Mouse (Mus musculus) CD8-positive naive resting alpha-beta T cell, adult 57 days (primary cell): ENCODE data around the gene Spsb3. TPM values are rescaled to one million over a fixed set of nuclear protein-coding genes. Genes with fewer than 3 reads are reported as not detected.

ENCODE experiments used
- total RNA-seq: library from RNA; stranded (reverse); gene quantifications from one replicate; pipeline ENCODE4 v1.2.4, GENCODE M21; 2023

Gene Spsb3
- 28.9 TPM for total RNA-seq

GRCm38 (mm10) chr17:24886134-24886931, at the start of gene Spsb3, which contains the start of gene Nubp2:
TSS of gene Spsb3 (plus strand) at chr17:24886643.
TSS of gene Nubp2 (minus strand) at chr17:24886349.

DNA sequence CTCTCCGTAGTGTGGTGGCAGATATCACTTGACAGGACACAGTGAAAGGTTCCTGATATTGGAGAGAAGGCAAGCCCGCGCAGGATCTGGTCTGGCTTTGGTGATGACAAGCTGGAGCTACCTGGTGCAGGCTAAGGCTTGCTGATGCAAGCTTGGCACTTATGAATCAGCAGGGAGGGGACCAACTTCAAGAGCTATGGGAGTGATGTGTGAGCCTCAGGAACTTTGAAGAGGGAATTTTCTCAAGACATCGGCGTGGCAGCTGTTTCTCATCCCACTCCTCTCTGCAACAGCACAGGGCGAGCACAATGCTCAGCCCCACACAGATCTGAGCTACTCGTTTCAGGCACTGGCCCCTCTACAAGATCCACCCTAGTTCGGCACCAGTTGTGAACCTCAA, 46.6 kb upstream of the Spsb3 start, which contains the start of gene Hagh:
Hagh (plus strand) TSS at position 302 of the 400 bp plus-strand sequence.

DNA sequence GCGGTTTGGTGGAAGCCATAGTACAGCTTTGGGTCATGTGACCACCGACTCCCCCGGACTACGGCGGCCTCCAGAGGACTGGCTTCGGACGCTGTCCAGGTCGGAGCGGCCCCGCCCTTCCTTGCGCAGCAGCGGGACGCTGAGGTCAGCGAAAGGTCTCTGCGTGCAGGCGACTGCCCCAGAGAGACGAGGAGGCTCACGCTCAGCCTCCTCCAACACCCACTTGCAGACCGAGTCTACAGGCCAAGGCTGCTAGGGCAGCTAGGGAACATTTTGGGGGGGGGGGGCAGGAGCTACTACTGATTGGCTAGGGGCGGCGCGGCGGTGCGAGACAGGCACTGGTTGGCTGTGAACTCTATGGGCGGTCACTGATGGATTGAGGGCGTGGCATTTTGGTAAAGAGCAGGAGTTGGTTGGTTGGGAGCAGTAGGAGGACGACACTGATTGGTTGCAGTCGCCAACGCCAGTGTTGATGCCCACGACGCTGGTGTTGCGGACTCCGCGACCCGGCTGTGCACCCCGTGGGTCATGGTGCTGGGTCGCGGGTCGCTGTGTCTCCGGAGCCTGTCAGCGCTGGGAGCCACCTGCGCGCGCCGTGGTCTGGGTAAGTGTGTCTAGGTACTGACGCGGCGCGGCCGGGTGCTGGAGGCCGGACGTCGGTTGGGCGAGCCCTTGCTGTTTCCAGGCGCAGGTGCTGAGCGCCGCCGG, 36.2 kb upstream of the Spsb3 start, which contains the start of gene Fahd1:
Fahd1 (minus strand) TSS at position 300 of the 708 bp plus-strand sequence.

DNA sequence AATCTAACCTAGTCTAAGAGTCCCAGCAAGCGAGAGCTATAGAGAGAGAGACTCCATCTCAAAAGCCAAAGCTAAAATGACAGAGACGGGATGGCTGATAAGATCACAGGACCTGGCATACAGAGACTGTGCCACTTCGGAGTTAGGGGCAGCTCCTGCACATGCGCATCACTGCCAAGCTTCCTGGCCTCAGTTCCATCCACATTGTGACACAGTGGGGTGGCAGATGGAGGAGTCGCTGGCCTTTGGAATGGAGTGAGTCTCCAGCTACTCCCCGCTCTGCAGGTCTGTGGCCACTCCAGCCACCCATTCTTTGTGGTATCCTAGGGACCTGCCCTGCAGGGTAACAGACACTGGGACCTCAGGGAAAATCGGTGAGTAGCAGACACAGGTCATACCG, 20.7 kb upstream of the Spsb3 start, which contains the start of gene Igfals:
Igfals (plus strand) TSS at position 222 of the 400 bp plus-strand sequence.

DNA sequence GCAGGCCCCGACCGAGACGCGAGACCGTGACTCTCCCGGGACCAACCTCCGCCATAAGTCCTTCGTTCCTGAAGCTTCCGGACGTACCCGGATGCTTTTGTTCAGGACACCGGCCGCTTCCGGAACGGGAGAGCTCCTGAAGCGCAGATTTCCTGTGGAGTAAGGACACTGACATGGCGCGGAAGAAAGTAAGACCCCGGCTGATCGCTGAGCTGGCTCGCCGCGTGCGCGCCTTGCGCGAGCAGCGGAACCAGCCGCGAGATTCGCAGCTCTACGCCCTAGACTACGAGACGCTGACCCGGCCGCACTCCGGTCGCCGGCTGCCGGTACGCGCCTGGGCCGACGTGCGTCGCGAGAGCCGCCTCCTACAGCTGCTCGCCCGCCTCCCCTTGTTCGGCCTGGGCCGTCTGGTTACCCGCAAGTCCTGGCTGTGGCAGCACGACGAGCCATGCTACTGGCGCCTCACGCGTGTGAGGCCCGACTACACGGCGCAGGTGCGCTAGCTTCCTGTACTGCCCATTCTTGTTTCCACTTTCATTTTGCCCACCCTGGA, 8.6 kb downstream of the Spsb3 start, which contains the start of the genes Eme2 and Mrps34:
Eme2 (minus strand) TSS at position 93 of the 553 bp plus-strand sequence.
Mrps34 (plus strand) TSS at position 122 of the 553 bp plus-strand sequence.

DNA sequence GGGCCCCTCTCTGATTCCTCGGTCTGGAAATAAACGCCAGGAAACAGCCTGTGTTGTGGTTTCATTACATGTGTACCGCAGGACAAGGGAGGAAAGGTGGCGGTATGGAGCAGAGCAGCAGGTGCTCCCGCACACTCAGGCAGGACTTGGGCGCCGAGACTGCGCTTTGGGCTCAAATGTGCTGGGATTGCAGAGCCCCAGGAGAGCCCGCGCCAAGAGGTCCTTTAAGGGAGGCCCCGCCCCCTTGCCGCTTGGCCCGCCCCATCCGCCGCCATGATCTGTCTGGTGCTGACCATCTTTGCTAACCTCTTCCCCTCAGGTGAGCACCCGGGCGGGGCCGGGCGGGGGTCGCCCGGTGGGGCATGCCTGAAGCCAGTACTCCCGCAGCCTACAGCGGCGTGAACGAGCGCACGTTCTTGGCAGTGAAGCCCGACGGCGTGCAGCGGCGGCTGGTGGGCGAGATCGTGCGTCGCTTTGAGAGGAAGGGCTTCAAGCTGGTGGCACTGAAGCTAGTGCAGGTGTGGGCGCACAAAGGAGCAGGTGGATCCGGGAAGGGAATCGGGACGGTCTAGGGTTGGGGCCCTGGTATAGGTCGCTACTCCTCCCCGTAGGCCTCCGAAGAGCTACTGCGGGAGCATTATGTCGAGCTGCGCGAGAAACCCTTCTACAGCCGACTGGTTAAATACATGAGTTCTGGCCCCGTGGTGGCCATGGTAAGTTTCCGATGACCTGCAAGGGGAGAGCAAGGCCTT, 10.0 kb downstream of the Spsb3 start, which contains the start of gene Nme3:
Nme3 (plus strand) TSS at position 260 of the 752 bp plus-strand sequence.

DNA sequence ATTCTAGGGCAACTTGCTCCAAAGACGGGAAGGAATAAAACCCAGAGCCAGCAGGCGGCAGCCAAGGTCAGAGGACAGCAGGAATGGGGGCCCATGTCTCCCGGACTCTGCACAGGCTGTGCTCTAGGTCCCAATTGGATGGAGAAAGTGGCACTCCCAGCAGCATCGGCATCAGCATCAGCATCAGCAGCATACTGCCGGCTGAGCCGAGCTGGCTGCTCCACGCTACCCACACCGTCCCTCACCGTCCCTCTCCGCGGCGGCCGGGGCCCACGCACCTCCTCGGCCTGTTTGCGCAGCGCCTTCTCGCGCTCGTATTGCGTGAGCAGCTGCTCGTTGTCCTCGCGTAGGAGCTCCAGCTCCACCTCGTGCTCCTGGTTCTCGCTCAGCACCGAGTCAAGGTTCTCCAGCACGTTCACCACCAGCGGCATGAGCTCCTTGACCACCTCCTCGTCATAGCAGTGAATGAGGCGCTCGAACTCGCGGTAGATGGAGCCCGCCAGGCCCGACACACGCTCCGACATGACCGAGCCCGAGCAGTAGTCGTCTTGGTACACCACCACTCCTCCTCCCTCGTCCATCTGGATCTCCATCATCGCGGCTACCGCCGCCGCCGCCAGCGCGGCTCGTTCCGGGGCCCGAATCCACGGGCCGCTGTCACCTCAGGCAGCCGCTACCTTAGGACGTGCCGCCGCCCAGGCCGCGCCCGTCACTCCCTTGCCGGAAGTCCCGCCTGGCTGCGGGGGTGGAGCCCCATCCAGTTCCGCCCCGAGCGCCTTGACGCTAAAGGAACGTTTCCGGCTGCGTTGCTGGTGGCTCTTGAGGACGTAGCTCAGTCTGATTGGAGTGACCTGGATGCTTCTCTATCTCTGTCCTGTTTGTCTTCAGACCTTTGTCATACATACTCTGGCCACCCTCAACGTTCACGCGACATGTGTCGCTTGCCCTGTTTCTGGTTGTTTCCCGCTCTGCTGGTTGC, 50.1 kb downstream of the Spsb3 start, which contains the start of gene Mapk8ip3:
Mapk8ip3 (minus strand) TSS at position 719 of the 979 bp plus-strand sequence.

Other genes starting within 250 kb of the Spsb3 start
- gene Slc9a3r2, start 236.3 kb upstream of the Spsb3 start, total RNA-seq: not detected
- not detected for gene Npw, start 228.2 kb upstream of the Spsb3 start, total RNA-seq
- gene Zfp598, start 217.0 kb upstream of the Spsb3 start, total RNA-seq: 62.1 TPM
- not detected for gene Syngr3, start 196.7 kb upstream of the Spsb3 start, total RNA-seq
- gene Gfer, start 190.5 kb upstream of the Spsb3 start, total RNA-seq: 12.7 TPM
- 2.0 TPM for gene Noxo1, start 190.4 kb upstream of the Spsb3 start, total RNA-seq
- gene Tbl3, start 179.0 kb upstream of the Spsb3 start, total RNA-seq: 26.6 TPM
- not detected for gene Rnf151, start 168.6 kb upstream of the Spsb3 start, total RNA-seq
- gene Rps2, start 168.5 kb upstream of the Spsb3 start, total RNA-seq: 1,667 TPM
- 68.1 TPM for gene Ndufb10, start 162.2 kb upstream of the Spsb3 start, total RNA-seq
- gene Rpl3l, start 158.8 kb upstream of the Spsb3 start, total RNA-seq: not detected
- 32.5 TPM for gene Msrb1, start 150.0 kb upstream of the Spsb3 start, total RNA-seq
- not detected for gene Hs3st6, start 133.7 kb upstream of the Spsb3 start, total RNA-seq
- gene Meiob, start 82.4 kb upstream of the Spsb3 start, total RNA-seq: not detected
- 33.1 TPM for gene Hagh, start 46.5 kb upstream of the Spsb3 start, total RNA-seq
- gene Fahd1, start 36.3 kb upstream of the Spsb3 start, total RNA-seq: 2.0 TPM
- 0.67 TPM for gene Igfals, start 20.6 kb upstream of the Spsb3 start, total RNA-seq
- 53.6 TPM for gene Nubp2, start 294 bp upstream of the Spsb3 start, total RNA-seq
- 66.2 TPM for gene Eme2, start 8.4 kb downstream of the Spsb3 start, total RNA-seq
- gene Mrps34, start 8.5 kb downstream of the Spsb3 start, total RNA-seq: 44.8 TPM
- 24.0 TPM for gene Nme3, start 9.9 kb downstream of the Spsb3 start, total RNA-seq
- gene Mapk8ip3, start 50.3 kb downstream of the Spsb3 start, total RNA-seq: 226 TPM
- gene Jpt2, start 74.0 kb downstream of the Spsb3 start, total RNA-seq: 18.5 TPM
- 36.7 TPM for gene Cramp1l, start 129.1 kb downstream of the Spsb3 start, total RNA-seq
- 31.4 TPM for gene Ift140, start 129.4 kb downstream of the Spsb3 start, total RNA-seq
- not detected for gene Tmem204, start 196.9 kb downstream of the Spsb3 start, total RNA-seq
- gene Telo2, start 229.3 kb downstream of the Spsb3 start, total RNA-seq: 38.0 TPM
- not detected for gene Ptx4, start 234.1 kb downstream of the Spsb3 start, total RNA-seq
- 35.2 TPM for gene Clcn7, start 246.7 kb downstream of the Spsb3 start, total RNA-seq